Mouse (Mus musculus) liver, postnatal 0 days (tissue): ENCODE measurements around the gene Osbpl7. TPM values are rescaled to one million over a fixed set of nuclear protein-coding genes. Genes with fewer than 3 reads are reported as not detected.
A peak's percentile ranks its signal among the peaks of the same experiment; 100 is the strongest.

Experiments
- ATAC-seq: fragments of 200-750 bp; cut with Nextera tagmentation; 2 replicates; pipeline ENCODE4 v1.8.0; 2017; ENCODE audit warnings: mild to moderate bottlenecking, moderate library complexity
- DNase-seq: peaks from one replicate; pipeline ENCODE4 v3.0.0-alpha.2; 2016
- H3K27ac ChIP-seq: fragments of 300-500 bp; sonication (generic); 2 replicates; pipeline ENCODE4 v1.5.1; 2014; ENCODE audit warnings: antibody characterized with exemption, moderate library complexity, mild to moderate bottlenecking, low read depth
- H3K27me3 ChIP-seq: fragments of 300-500 bp; sonication (generic); 2 replicates; pipeline ENCODE4 v1.6.1; 2014; ENCODE audit warnings: low read length, control low read depth, mixed read lengths; ENCODE audit not compliant: insufficient read depth
- H3K36me3 ChIP-seq: fragments of 300-500 bp; sonication (generic); replicated peaks from 2 replicates; pipeline ENCODE4 v1.6.1; 2014; ENCODE audit warnings: mild to moderate bottlenecking, control low read depth, low read length, moderate library complexity, mixed read lengths; ENCODE audit not compliant: insufficient read depth
- H3K4me1 ChIP-seq: fragments of 300-500 bp; sonication (generic); 2 replicates; pipeline ENCODE4 v1.6.1; 2014; ENCODE audit warnings: antibody characterized with exemption, mild to moderate bottlenecking, control low read depth; ENCODE audit not compliant: insufficient read depth
- H3K4me2 ChIP-seq: fragments of 300-500 bp; sonication (generic); 2 replicates; pipeline ENCODE4 v1.6.1; 2014; ENCODE audit warnings: low read depth, mild to moderate bottlenecking, low read length, moderate library complexity, mixed read lengths
- H3K4me3 ChIP-seq: fragments of 300-500 bp; sonication (generic); 2 replicates; pipeline ENCODE4 v1.5.1; 2014; ENCODE audit warnings: low read depth, low read length
- H3K9ac ChIP-seq: fragments of 300-500 bp; sonication (generic); replicated peaks from 2 replicates; pipeline ENCODE4 v1.6.1; 2014; ENCODE audit warnings: mild to moderate bottlenecking, moderate library complexity
- H3K9me3 ChIP-seq: fragments of 300-500 bp; sonication (generic); 2 replicates; pipeline ENCODE4 v1.6.1; 2016; ENCODE audit warnings: mild to moderate bottlenecking, control low read depth, low read length, mixed read lengths
- CTCF ChIP-seq: sonication (generic); IDR thresholded peaks from 2 replicates; pipeline ENCODE4 v1.5.1; 2016; ENCODE audit warnings: antibody characterized with exemption, low read depth
- EP300 ChIP-seq: IDR thresholded peaks from 2 replicates; pipeline ENCODE4 v1.6.1; 2016; ENCODE audit warnings: antibody characterized with exemption, low read depth, mild to moderate bottlenecking
- WGBS: fragments of 180-500 bp; shearing (Covaris S2); extraction: QIAGEN DNeasy Blood & Tissue Kit; methylation state at CpG from one replicate; pipeline ENCODE4 v1.1.7; 2014; ENCODE audit not compliant: insufficient replicate concordance; 5-methylcytosine and 5-hydroxymethylcytosine counted together
- polyA plus RNA-seq: library from polyadenylated mRNA; unstranded; fragments of >200 nt; fragmentation: Nextera tagmentation; extraction: Ambion mirVana; gene quantifications from 2 replicates; pipeline ENCODE4 v1.2.1, GENCODE M21; 2015

Osbpl7 gene
- polyA plus RNA-seq, 1 experiment from 2014 or later, result 1.8 TPM

GRCm38 (mm10) chr11:97024977-97025376 is 25.5 kb upstream of the Osbpl7 start:
- TF ChIP-seq CTCF (no peak), EP300 (no peak)
- DNase-seq (no peak), ATAC-seq (no peak)
- H3K9ac ChIP-seq, result no peak overlapping the region
- 53% methylated on average over 10 of the region's 10 CpGs for WGBS
- H3K4me2 ChIP-seq, result no peak overlapping the region
- H3K27me3 ChIP-seq, result peaks cover 48% of the 10 kb centered on the region
- peaks cover 16% of the 10 kb centered on the region for H3K4me1 ChIP-seq
- no peak overlapping the region for H3K4me3 ChIP-seq
- H3K9me3 ChIP-seq, result no peaks in the 10 kb centered on the region
- H3K27ac ChIP-seq, result no peak overlapping the region
- no peaks in the 10 kb centered on the region for H3K36me3 ChIP-seq

GRCm38 (mm10) chr11:97025721-97026344 is 24.6 kb upstream of the Osbpl7 start:
- no peaks in the 10 kb centered on the region for H3K36me3 ChIP-seq
- DNase-seq (peak; percentile 90), ATAC-seq (peak; percentile 37)
- H3K27me3 ChIP-seq, result peaks cover 40% of the 10 kb centered on the region
- peak overlapping the region; percentile 40; the same call in 1 of the 2 replicates for H3K9ac ChIP-seq
- 8% methylated on average over 17 of the region's 17 CpGs for WGBS
- H3K9me3 ChIP-seq, result no peaks in the 10 kb centered on the region
- no peak; the same call in 1 of the 2 replicates for TF ChIP-seq EP300
- TF ChIP-seq CTCF, result peak; percentile 98
- peak overlapping the region; percentile 65 for H3K4me2 ChIP-seq
- H3K27ac ChIP-seq, result no peak overlapping the region
- H3K4me3 ChIP-seq, result peak overlapping the region; percentile 18; the same call in 1 of the 2 replicates
- peaks cover 25% of the 10 kb centered on the region for H3K4me1 ChIP-seq

- H3K27ac ChIP-seq, result peak within 1 kb of the TSS; percentile 62
- H3K36me3 ChIP-seq, result no peaks in the 10 kb centered on the region
- H3K4me2 ChIP-seq, result peak within 1 kb of the TSS; percentile 88
- no peaks in the 10 kb centered on the region for H3K9me3 ChIP-seq
- peak; percentile 83 for ATAC-seq
- 0 out of 2 replicates have a peak, but pooled peaks cover under 1% of the 10 kb centered on the region for H3K27me3 ChIP-seq
- H3K9ac ChIP-seq, result peak within 1 kb of the TSS; percentile 72
- peak within 1 kb of the TSS; percentile 68 for H3K4me3 ChIP-seq
- WGBS, result under 1% methylated on average over 25 of the region's 25 CpGs
- H3K4me1 ChIP-seq, result peaks cover 17% of the 10 kb centered on the region
- TF ChIP-seq CTCF, result peak; percentile 92
- TF ChIP-seq EP300, result no peak
- DNase-seq, result peak; percentile 93
These were observed 20.6 kb upstream of the Osbpl7 start, which contains the start of gene Scrn2 for GRCm38 (mm10) chr11:97029686-97030417. TSS of gene Scrn2 (plus strand) at chr11:97029938.

GRCm38 (mm10) chr11:97030426-97030825 is 20.0 kb upstream of the Osbpl7 start:
- Histone ChIP-seq H3K27ac (0 out of 2 replicates have a peak overlapping the region, but pooled peaks have one; percentile 62), H3K27me3 (no peaks in the 10 kb centered on the region), H3K4me3 (peak overlapping the region; percentile 68), H3K9me3 (no peaks in the 10 kb centered on the region), H3K4me2 (peak overlapping the region; percentile 88), H3K4me1 (peaks cover 17% of the 10 kb centered on the region), H3K9ac (peak overlapping the region; percentile 72), H3K36me3 (no peaks in the 10 kb centered on the region)
- 20% methylated on average over 15 of the region's 15 CpGs for WGBS
- DNase-seq, result no peak
- TF ChIP-seq EP300, result no peak
- no peak for TF ChIP-seq CTCF
- ATAC-seq, result no peak

GRCm38 (mm10) chr11:97031977-97032376 is 18.5 kb upstream of the Osbpl7 start:
- DNase-seq, result no peak
- WGBS, result 81% methylated on average over 12 of the region's 12 CpGs
- no peak for TF ChIP-seq EP300
- no peak for TF ChIP-seq CTCF
- Histone ChIP-seq H3K27ac (no peak overlapping the region), H3K4me2 (no peak overlapping the region), H3K9ac (no peak overlapping the region), H3K9me3 (no peaks in the 10 kb centered on the region), H3K36me3 (no peaks in the 10 kb centered on the region), H3K4me3 (no peak overlapping the region), H3K27me3 (no peaks in the 10 kb centered on the region), H3K4me1 (peaks cover 12% of the 10 kb centered on the region)
- no peak for ATAC-seq

GRCm38 (mm10) chr11:97032499-97032898 is 17.9 kb upstream of the Osbpl7 start:
- no peak overlapping the region for H3K4me3 ChIP-seq
- WGBS, result 91% methylated on average over 4 of the region's 4 CpGs
- ATAC-seq, result no peak
- no peak overlapping the region for H3K27ac ChIP-seq
- no peak overlapping the region for H3K4me2 ChIP-seq
- no peak overlapping the region for H3K9ac ChIP-seq
- no peaks in the 10 kb centered on the region for H3K27me3 ChIP-seq
- H3K4me1 ChIP-seq, result peaks cover 12% of the 10 kb centered on the region
- no peaks in the 10 kb centered on the region for H3K9me3 ChIP-seq
- no peak for DNase-seq
- TF ChIP-seq CTCF (no peak), EP300 (no peak)
- no peaks in the 10 kb centered on the region for H3K36me3 ChIP-seq
